Mouse (Mus musculus): ENCODE data around the gene Tppp2.

Tppp2 gene

DNA sequence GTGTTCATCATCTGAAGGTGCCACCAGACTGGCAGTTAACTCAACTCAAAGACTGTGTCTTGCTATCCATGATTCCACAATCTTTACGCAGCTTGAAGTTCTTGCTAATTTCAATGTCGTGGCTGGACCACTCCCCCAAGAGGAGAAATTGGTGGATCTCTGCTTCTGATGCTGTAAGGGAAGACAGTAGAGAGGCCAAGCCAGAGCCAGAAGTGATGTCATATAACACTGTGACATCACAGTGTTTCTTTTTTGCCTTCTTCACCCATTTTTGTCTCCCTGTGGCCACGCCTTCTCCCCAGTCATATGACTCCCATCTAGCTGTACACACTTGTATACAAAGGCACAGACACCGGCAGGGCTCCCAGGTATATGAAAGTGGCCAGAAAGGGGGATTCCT is at the start of gene Tppp2:
TSS of gene Tppp2 (plus strand) at position 301 of the 400 bp plus-strand sequence.
- no peak for DNase-seq (ENCODE audit: extremely low read depth, low read depth)

- DNase-seq (ENCODE audit: extremely low read depth, low read depth), result no peak
Observed at GRCm38 (mm10) chr14:51870756-51871155, 47.5 kb upstream of the Tppp2 start.

GRCm38 (mm10) chr14:51871741-51872140 is 46.5 kb upstream of the Tppp2 start:
- no peak for DNase-seq (ENCODE audit: extremely low read depth, low read depth)

GRCm38 (mm10) chr14:51877517-51877916 is 40.7 kb upstream of the Tppp2 start:
- DNase-seq (ENCODE audit: extremely low read depth, low read depth), result no peak

- peak; percentile 78 for DNase-seq (ENCODE audit: extremely low read depth, low read depth)
Observed at GRCm38 (mm10) chr14:51883527-51884030, 34.6 kb upstream of the Tppp2 start.

DNA sequence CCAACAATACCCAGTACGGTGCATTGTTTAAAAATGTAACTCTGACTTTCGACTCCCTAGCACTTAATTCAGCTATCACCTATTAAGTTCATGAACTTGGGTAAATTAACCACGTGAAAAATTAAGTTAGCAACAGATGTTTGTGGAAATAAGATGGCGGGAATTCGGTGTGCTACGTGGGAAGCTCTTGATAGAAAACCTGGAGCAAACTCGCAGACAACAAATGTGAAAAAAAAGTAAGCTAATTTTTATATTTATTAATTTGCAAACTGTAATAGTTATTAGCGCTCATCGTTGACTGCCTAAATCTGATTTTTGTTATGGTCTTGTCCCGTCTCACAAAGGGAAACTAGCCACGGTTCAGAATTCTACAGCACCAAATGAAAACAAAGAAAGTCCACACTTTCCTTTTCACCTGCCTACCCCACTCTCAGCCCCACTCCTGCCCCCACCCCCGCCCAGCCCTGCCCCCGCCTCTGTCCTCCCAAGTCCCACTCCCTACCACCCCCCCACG is 34.1 kb upstream of the Tppp2 start:
- DNase-seq (ENCODE audit: extremely low read depth, low read depth), result no peak

GRCm38 (mm10) chr14:51884598-51885331 is 33.5 kb upstream of the Tppp2 start, which contains the start of gene Mettl17:
Mettl17 (plus strand) TSS chr14:51884842.
- peak; percentile 98 for DNase-seq (ENCODE audit: extremely low read depth, low read depth)

DNA sequence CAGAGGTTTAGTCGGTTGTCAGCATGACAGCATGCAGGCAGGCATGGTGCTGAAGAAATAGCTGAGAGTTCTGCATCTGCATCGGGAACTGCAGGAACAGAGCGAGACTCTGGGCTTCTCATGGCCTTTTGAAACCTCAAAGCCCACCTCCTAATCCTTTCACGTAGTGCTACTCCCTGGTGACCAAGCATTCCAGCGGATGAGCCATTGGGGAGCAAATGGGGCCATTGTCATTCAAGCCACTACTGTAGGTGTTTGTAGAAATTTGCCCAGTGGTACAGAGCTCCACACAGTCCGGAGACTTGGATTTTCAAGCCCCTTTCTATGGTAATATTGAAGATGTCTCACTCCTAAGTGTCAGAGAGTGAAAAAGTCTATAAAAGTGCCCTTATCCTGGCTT is 32.2 kb upstream of the Tppp2 start:
- no peak for DNase-seq (ENCODE audit: extremely low read depth, low read depth)

- DNase-seq (ENCODE audit: extremely low read depth, low read depth), result no peak
Observed at GRCm38 (mm10) chr14:51889833-51890232, 28.4 kb upstream of the Tppp2 start.

DNA sequence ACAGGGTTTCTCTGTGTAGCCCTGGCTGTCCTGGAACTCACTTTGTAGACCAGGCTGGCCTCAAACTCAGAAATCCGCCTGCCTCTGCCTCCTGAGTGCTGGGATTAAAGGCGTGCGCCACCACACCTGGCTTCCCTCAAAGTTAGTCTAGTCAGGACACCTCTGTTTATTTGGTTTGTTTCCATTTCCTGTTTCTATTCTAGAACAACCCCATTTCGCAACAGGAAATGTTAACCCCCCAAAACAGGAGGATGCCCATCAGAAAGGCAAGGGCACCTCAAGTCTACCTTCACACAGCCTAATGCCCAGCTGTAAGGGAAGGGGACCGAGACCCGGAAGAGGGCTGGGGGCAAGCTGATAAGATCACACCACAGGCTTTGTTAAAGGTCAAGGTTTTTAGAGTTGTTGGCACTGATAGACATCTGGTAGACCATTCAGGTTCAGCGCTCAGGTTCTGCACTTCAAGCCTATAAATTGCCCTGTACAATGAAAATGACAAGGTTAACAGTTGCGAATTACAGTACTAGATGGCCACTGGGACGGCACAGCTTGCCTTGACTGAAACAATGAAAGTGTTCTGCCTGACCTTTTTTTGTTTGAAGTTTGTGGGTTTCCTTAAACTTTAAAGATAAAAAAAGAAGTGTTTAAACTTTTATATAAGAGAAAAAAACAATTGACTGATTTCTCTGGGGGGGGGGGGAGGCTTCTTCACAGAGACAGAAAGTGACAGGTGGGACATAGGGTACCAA is 25.9 kb upstream of the Tppp2 start, which contains the start of gene Slc39a2:
TSS of gene Slc39a2 (plus strand) at position 699 of the 749 bp plus-strand sequence.
- DNase-seq (ENCODE audit: extremely low read depth, low read depth), result no peak

DNA sequence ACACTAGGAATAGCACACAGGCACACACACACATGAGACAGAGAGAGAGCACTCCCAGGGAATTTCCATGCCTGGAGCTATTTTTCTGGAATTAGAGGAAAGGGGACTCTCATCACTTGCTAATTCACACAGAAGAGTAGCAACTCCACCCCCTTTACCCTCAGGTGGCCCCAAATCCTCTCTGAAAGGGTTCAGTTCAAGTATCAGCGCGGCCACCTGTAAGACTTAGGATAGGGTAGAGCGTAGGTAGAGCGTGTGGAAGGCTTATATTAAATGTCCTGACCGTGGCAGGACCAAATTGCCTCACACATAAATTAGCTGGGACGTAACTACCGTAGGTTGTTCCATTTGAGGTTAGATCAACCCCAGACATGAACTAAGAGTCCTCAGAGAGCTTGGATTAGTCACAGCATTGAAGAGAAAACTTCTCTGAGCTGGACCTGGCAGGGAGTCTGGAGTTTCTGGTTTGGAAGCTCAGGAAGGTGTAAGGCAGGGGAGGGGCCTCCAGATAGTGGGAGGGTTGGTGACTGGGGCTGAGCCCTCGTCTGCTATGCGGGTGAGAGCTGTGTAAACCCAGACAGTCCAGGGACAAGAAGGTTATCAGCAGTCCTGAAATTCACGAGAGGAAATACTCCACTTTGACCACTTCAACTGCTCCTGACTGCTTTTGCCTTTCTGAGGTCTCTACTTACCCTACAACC is 25.0 kb upstream of the Tppp2 start:
- no peak for DNase-seq (ENCODE audit: extremely low read depth, low read depth)

DNA sequence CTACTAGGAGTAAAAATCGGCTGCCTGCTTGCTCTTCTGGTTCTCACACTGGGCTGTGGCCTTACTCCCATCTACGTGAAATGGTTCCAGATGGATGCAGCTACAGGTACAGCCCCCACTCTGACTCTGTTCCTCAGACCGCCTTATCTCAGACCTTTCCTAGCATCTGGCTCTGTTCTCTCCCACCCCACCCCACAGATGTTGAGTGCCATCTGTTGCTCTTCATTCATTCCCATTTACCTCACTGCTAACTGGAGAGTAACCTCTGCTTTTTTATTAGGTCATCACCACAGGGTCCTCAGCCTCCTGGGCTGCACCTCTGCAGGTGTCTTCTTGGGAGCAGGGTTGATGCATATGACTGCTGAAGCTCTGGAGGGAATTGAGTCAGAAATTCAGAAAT is 24.4 kb upstream of the Tppp2 start:
- DNase-seq (ENCODE audit: extremely low read depth, low read depth), result no peak

DNA sequence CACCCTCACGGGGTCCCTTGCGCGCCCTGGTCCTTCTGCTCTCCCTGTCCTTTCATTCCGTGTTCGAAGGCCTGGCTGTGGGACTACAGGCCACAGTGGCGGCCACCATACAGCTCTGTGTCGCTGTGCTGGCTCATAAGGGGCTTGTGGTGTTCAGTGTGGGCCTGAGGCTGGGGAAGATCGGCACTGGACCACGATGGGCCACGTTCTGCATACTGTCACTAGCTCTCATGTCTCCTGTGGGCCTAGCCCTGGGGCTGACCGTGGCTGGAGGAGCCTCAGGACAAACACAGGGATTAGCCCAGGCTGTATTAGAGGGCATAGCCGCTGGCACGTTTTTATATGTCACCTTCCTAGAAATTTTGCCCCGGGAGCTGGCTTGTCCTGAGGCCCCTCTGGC is 23.2 kb upstream of the Tppp2 start:
- DNase-seq (ENCODE audit: extremely low read depth, low read depth), result no peak

GRCm38 (mm10) chr14:51896019-51896418 is 22.2 kb upstream of the Tppp2 start:
- no peak for DNase-seq (ENCODE audit: extremely low read depth, low read depth)

GRCm38 (mm10) chr14:51896539-51897170 is 21.6 kb upstream of the Tppp2 start:
- DNase-seq (ENCODE audit: extremely low read depth, low read depth), result no peak

DNA sequence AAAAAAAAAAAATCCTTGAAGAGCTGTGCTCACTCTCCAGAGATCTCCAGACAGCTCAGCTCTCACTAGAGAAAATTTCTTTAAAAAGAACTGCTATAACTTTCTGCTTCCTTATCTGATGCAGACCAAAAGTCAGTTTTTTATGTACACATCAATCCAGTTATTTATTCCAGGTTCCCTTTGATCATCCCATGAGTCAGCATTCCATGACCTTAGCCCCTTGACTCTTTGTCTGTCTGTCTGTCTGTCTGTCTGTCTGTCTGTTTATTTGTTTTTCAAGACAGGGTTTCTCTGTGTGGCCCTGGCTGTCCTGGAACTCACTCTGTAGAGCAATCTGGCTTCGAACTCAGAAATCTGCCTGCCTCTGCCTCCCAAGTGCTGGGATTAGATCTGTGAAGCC is 18.9 kb upstream of the Tppp2 start:
- DNase-seq (ENCODE audit: extremely low read depth, low read depth), result no peak

DNA sequence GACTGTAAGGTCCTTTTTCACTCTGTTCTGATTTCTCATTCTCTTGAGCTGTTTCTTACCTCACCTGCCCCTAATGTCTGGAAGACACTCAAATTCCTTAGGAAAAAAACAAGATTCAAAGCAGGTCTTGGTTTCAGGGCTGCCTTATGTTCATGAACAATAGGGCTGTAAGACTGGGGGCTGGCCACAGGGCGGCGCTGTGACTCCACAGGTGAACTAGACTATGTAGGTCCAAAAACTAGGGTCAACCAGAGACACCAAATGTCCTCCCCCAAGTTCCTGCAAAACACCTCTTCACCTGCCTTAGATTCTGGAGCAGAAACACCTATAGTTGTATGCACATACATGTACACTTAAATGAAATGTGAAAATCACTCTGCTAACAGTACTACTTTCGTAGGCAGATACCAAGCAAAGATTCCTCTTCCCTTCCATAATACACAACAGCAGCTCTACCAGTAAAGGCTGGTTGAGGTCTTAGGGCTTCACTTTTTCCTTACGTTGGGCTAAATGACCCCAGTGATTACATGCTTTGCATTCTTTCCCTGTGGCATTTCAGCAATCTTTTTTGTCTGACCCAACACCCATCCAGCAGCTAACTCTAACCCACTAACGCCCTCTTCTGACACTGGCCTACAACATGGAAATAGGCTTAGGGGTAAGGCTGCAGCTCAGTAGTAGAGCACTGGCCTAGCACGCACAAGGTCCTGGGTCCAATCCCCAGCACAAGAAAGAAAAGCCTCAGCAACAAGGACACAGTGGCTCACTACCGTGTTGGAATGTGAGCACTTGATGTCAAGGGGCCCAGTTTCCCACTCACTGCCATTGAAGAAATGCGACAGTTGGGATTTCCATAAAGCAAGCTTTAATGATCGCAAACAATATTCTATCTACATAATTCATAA is 15.2 kb upstream of the Tppp2 start:
- no peak for DNase-seq (ENCODE audit: extremely low read depth, low read depth)

DNA sequence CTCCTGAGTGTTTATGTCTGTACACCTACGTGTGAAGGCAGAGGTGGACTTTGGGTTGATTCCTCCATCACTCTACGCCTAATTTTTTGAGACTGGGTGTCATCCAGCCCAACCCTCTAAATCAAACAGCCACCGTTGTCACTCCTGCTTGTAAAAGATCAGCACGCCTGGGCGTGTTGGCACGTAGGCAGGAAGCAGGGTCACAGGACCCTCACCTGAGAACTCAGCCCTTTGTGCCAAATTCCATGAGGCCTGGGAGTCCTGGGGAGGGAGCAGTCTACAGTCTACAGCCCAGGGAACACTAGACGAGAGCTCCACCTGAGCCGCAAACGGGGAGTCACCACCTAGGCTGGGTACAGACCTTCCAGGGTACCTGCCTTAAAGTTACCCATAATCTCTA is 14.4 kb upstream of the Tppp2 start:
- DNase-seq (ENCODE audit: extremely low read depth, low read depth), result no peak

- peak; percentile 41 for DNase-seq (ENCODE audit: extremely low read depth, low read depth)
Observed at GRCm38 (mm10) chr14:51904706-51905105, 13.5 kb upstream of the Tppp2 start.

GRCm38 (mm10) chr14:51906102-51906501 is 12.1 kb upstream of the Tppp2 start:
- DNase-seq (ENCODE audit: extremely low read depth, low read depth), result no peak
